In genomic region chr2:173083106-173083505, GRCm38 (mm10) we compare ENCODE assay signal across 13 mouse cellular contexts. TPM values are rescaled to one million over a fixed set of nuclear protein-coding genes. Genes with fewer than 3 reads are reported as not detected.
DNase-seq lines count a peak whose midpoint lies in the region; ATAC-seq and TF ChIP-seq lines count a peak whose summit lies in the region.
"Had no signal": no experiment of that assay in that cellular context is flagged by ENCODE, and none has a peak within 500 bp of the region (broad histone marks: within the 10 kb centered on the region; RNA-seq: fewer than 3 reads in every experiment).

No protein-coding gene starts in this region.

- no peak for DNase-seq in heart, postnatal 4 days
- DNase-seq in spleen, adult 2 months (ENCODE audit: low read depth in 1 of 2, low spot score in 2 of 2) = no peak
- DNase-seq in spleen, postnatal 14 days (ENCODE audit: low spot score in 2 of 2) = no peak
- DNase-seq in liver, postnatal 0 days = no peak
- no peak for DNase-seq in adrenal gland, postnatal 10 days
- DNase-seq: cerebellum, postnatal 36 days had no signal

- peak overlapping the region; percentile 37; the same call in 1 of the 2 replicates for H3K4me2 ChIP-seq in heart, embryonic 15.5 days
- H3K4me2 ChIP-seq in liver, postnatal 0 days (ENCODE audit: low read depth, low read length) = peak overlapping the region; percentile 45; the same call in 1 of the 2 replicates
- H3K4me2 ChIP-seq: hindbrain, embryonic 13.5 days; midbrain, embryonic 15.5 days had no signal

- no peaks in the 10 kb centered on the region for H3K27me3 ChIP-seq in heart, embryonic 15.5 days
- H3K27me3 ChIP-seq in spleen, adult 2 months (ENCODE audit: control insufficient read depth, insufficient read depth, low read length) = no peaks in the 10 kb centered on the region
- H3K27me3 ChIP-seq in liver, postnatal 0 days (ENCODE audit: insufficient read depth, low read length) = no peaks in the 10 kb centered on the region
- H3K27me3 ChIP-seq: embryonic facial prominence, embryonic 15.5 days; midbrain, embryonic 15.5 days had no signal

- peak overlapping the region; percentile 68 for H3K27ac ChIP-seq in heart, embryonic 15.5 days
- H3K27ac ChIP-seq in spleen, adult 2 months (ENCODE audit: insufficient read depth, low read length) = peak overlapping the region; percentile 80
- peak overlapping the region; percentile 27 for H3K27ac ChIP-seq in bone marrow, adult 2 months (ENCODE audit: control insufficient read depth, insufficient read depth, low read depth, low read length, poor library complexity)
- peak overlapping the region; percentile 44 for H3K27ac ChIP-seq in liver, postnatal 0 days (ENCODE audit: low read depth)
- H3K27ac ChIP-seq: embryonic facial prominence, embryonic 15.5 days; hindbrain, embryonic 13.5 days; midbrain, embryonic 15.5 days had no signal

- 73% methylated on average over 9 of the region's 9 CpGs for WGBS in heart, embryonic 15.5 days
- WGBS in spleen, adult 2 months = 35% methylated on average over 9 of the region's 9 CpGs
- WGBS in bone marrow, adult 2 months = 22% methylated on average over 9 of the region's 9 CpGs
- WGBS in liver, postnatal 0 days (ENCODE audit: insufficient replicate concordance) = 67% methylated on average over 9 of the region's 9 CpGs

- H3K4me3 ChIP-seq in heart, embryonic 15.5 days = no peak overlapping the region
- peak overlapping the region; percentile 11; the same call in 1 of the 2 replicates for H3K4me3 ChIP-seq in spleen, adult 2 months (ENCODE audit: extremely low read depth, insufficient read depth, insufficient read length)
- no peak overlapping the region for H3K4me3 ChIP-seq in bone marrow, adult 2 months (replicated peaks; ENCODE audit: control insufficient read depth, low read depth, low read length)
- H3K4me3 ChIP-seq in liver, postnatal 0 days (ENCODE audit: low read depth, low read length) = no peak overlapping the region
- H3K4me3 ChIP-seq: embryonic facial prominence, embryonic 15.5 days; hindbrain, embryonic 13.5 days; midbrain, embryonic 15.5 days had no signal

- H3K9ac ChIP-seq in heart, embryonic 15.5 days = no peak overlapping the region
- 0 out of 2 replicates have a peak overlapping the region, but pooled peaks have one; percentile 30 for H3K9ac ChIP-seq in liver, postnatal 0 days (replicated peaks)
- H3K9ac ChIP-seq: embryonic facial prominence, embryonic 15.5 days; hindbrain, embryonic 13.5 days; midbrain, embryonic 15.5 days had no signal

- TF ChIP-seq POLR2A in spleen, adult 2 months (IDR thresholded peaks at IDR 0.05; ENCODE audit: low read depth, low read length) = no peak
- no peak for TF ChIP-seq POLR2A in bone marrow, adult 2 months (IDR thresholded peaks at IDR 0.05; ENCODE audit: borderline replicate concordance, control insufficient read depth, low read depth, low read length)

- H3K36me3 ChIP-seq in heart, embryonic 15.5 days = no peaks in the 10 kb centered on the region
- no peaks in the 10 kb centered on the region for H3K36me3 ChIP-seq in spleen, adult 2 months (ENCODE audit: control insufficient read depth, insufficient read depth, low read length)
- no peaks in the 10 kb centered on the region for H3K36me3 ChIP-seq in liver, postnatal 0 days (replicated peaks; ENCODE audit: insufficient read depth, low read length)
- H3K36me3 ChIP-seq: embryonic facial prominence, embryonic 15.5 days; hindbrain, embryonic 13.5 days; midbrain, embryonic 15.5 days had no signal

- H3K9me3 ChIP-seq in heart, embryonic 15.5 days (replicated peaks) = no peaks in the 10 kb centered on the region
- H3K9me3 ChIP-seq in liver, postnatal 0 days (ENCODE audit: low read length) = no peaks in the 10 kb centered on the region
- H3K9me3 ChIP-seq: embryonic facial prominence, embryonic 15.5 days; hindbrain, embryonic 13.5 days; midbrain, embryonic 15.5 days had no signal

- H3K4me1 ChIP-seq in heart, embryonic 15.5 days (replicated peaks) = peaks cover 34% of the 10 kb centered on the region
- peaks cover 41% of the 10 kb centered on the region; the same call in 1 of the 2 replicates for H3K4me1 ChIP-seq in spleen, adult 2 months (ENCODE audit: control insufficient read depth, insufficient read depth, insufficient read length)
- H3K4me1 ChIP-seq in bone marrow, adult 2 months (ENCODE audit: control insufficient read depth, insufficient read depth, low read length) = peaks cover 5% of the 10 kb centered on the region; the same call in 1 of the 2 replicates
- H3K4me1 ChIP-seq in liver, postnatal 0 days (ENCODE audit: insufficient read depth) = peaks cover 7% of the 10 kb centered on the region; the same call in 1 of the 2 replicates
- H3K4me1 ChIP-seq: midbrain, embryonic 15.5 days had no signal

- no peak for TF ChIP-seq EP300 in liver, postnatal 0 days (IDR thresholded peaks at IDR 0.05; ENCODE audit: low read depth)

- no peak for TF ChIP-seq CTCF in spleen, adult 2 months (IDR thresholded peaks at IDR 0.05; ENCODE audit: extremely low read depth, insufficient read depth, insufficient read length, insufficient replicate concordance)
- TF ChIP-seq CTCF in bone marrow, adult 2 months (IDR thresholded peaks at IDR 0.05; ENCODE audit: control insufficient read depth, insufficient read depth, low read length) = no peak
- no peak for TF ChIP-seq CTCF in liver, postnatal 0 days (IDR thresholded peaks at IDR 0.05; ENCODE audit: low read depth)

- ATAC-seq in heart, embryonic 15.5 days (replicated peaks; ENCODE audit: insufficient number of reproducible peaks, insufficient read depth, low FRiP score, low read depth) = no peak
- no peak for ATAC-seq in liver, postnatal 0 days
- ATAC-seq: midbrain, embryonic 15.5 days had no signal

RNA-seq across cellular contexts. Expression of gene Ctcfl, which starts 36.2 kb away (rescaled TPM):
- 0.66 and 0.94 TPM in 2 replicates for polyA plus RNA-seq in heart, embryonic 15.5 days (2015; fragmentation: Nextera tagmentation; extraction: Ambion mirVana)
- under 1 TPM; 0.14 TPM for total RNA-seq in heart, postnatal 4 days (2021)
- not detected in 2 replicates for polyA plus RNA-seq in spleen, adult 2 months (2012; rRNA removed)
- not detected in 2 replicates for polyA plus RNA-seq in bone marrow, adult 2 months (2011; ENCODE audit: insufficient read depth, insufficient read length, low replicate concordance, missing spikeins)
- polyA plus RNA-seq in liver, postnatal 0 days (2015; fragmentation: Nextera tagmentation; extraction: Ambion mirVana) = 0.21 and 0.25 TPM in 2 replicates
- under 1 TPM; 0.24 to 0.33 TPM for total RNA-seq in adrenal gland, postnatal 10 days (2021)
- polyA plus RNA-seq: frontal cortex, adult 2 months; lung, postnatal 0 days had no signal

Comparison
In these comparisons a context has a peak if more than half of its experiments do, and no peak if none do; other contexts are left out.
1. H3K27ac ChIP-seq: peak in every context shown above with its lines; median percentile 80 in spleen, adult 2 months; 68 in heart, embryonic 15.5 days; 44 in liver, postnatal 0 days; 27 in bone marrow, adult 2 months.